Mouse (Mus musculus) heart, embryonic 10.5 days (tissue): ENCODE results near the gene Cgnl1. TPM values are rescaled to one million over a fixed set of nuclear protein-coding genes. Genes with fewer than 3 reads are reported as not detected.

ENCODE experiments used
- DNase-seq: peaks from one replicate; pipeline ENCODE4 v3.0.0-alpha.2; 2017; ENCODE audit warnings: low spot score
- H3K27ac ChIP-seq: fragments of 300-500 bp; sonication (generic); 2 replicates; pipeline ENCODE4 v1.5.1; 2016; ENCODE audit warnings: mild to moderate bottlenecking
- H3K27me3 ChIP-seq: fragments of 300-500 bp; sonication (generic); 2 replicates; pipeline ENCODE4 v1.6.1; 2016; ENCODE audit warnings: mild to moderate bottlenecking; ENCODE audit not compliant: poor library complexity, insufficient read depth, severe bottlenecking
- H3K36me3 ChIP-seq: fragments of 300-500 bp; sonication (generic); 2 replicates; pipeline ENCODE4 v1.6.1; 2016; ENCODE audit warnings: mild to moderate bottlenecking, moderate library complexity
- H3K4me1 ChIP-seq: fragments of 300-500 bp; sonication (generic); 2 replicates; pipeline ENCODE4 v1.6.1; 2016; ENCODE audit warnings: mild to moderate bottlenecking
- H3K4me3 ChIP-seq: fragments of 300-500 bp; sonication (generic); 2 replicates; pipeline ENCODE4 v1.5.1; 2016; ENCODE audit warnings: mild to moderate bottlenecking, moderate library complexity
- H3K9me3 ChIP-seq: fragments of 300-500 bp; sonication (generic); 2 replicates; pipeline ENCODE4 v1.6.1; 2016; ENCODE audit warnings: mild to moderate bottlenecking, moderate library complexity
- WGBS: fragments of 180-500 bp; shearing (Covaris S2); methylation state at CpG from one replicate; pipeline ENCODE4 v1.1.7; 2016; 5-methylcytosine and 5-hydroxymethylcytosine counted together
- polyA plus RNA-seq: library from polyadenylated mRNA; unstranded; fragments of >200 nt; fragmentation: Nextera tagmentation; extraction: Ambion mirVana; gene quantifications from 2 replicates; pipeline ENCODE4 v1.2.1, GENCODE M21; 2016

The Cgnl1 gene
- polyA plus RNA-seq, 1 experiment from 2014 or later = 43.1 TPM

- no peak overlapping the region for H3K27ac ChIP-seq
- H3K9me3 ChIP-seq = no peaks in the 10 kb centered on the region
- WGBS = 15% methylated on average over 1 of the region's 1 CpGs
- H3K27me3 ChIP-seq = no peaks in the 10 kb centered on the region
- H3K36me3 ChIP-seq = peaks cover 19% of the 10 kb centered on the region
- no peak for DNase-seq
- peaks cover 87% of the 10 kb centered on the region for H3K4me1 ChIP-seq
- no peak overlapping the region for H3K4me3 ChIP-seq
Observed at GRCm38 (mm10) chr9:71763273-71763672, 8.1 kb downstream of the Cgnl1 start.

GRCm38 (mm10) chr9:71761663-71762062 is 9.7 kb downstream of the Cgnl1 start:
- DNase-seq = no peak
- Histone ChIP-seq H3K9me3 (no peaks in the 10 kb centered on the region), H3K36me3 (peaks cover 10% of the 10 kb centered on the region), H3K4me1 (peaks cover 87% of the 10 kb centered on the region), H3K27ac (no peak overlapping the region), H3K4me3 (no peak overlapping the region), H3K27me3 (no peaks in the 10 kb centered on the region)
- WGBS = 85% methylated on average over 4 of the region's 4 CpGs

GRCm38 (mm10) chr9:71760518-71761141 is 10.8 kb downstream of the Cgnl1 start:
- H3K4me3 ChIP-seq = peak overlapping the region; percentile 22; the same call in 1 of the 2 replicates
- H3K27me3 ChIP-seq = no peaks in the 10 kb centered on the region
- H3K36me3 ChIP-seq = peaks cover 7% of the 10 kb centered on the region
- H3K27ac ChIP-seq = peak overlapping the region; percentile 77
- 14% methylated on average over 14 of the region's 14 CpGs for WGBS
- no peak for DNase-seq
- peaks cover 87% of the 10 kb centered on the region for H3K4me1 ChIP-seq
- H3K9me3 ChIP-seq = no peaks in the 10 kb centered on the region

- peak overlapping the region; percentile 19; the same call in 1 of the 2 replicates for H3K4me3 ChIP-seq
- H3K9me3 ChIP-seq = no peaks in the 10 kb centered on the region
- no peak for DNase-seq
- H3K27me3 ChIP-seq = no peaks in the 10 kb centered on the region
- peak overlapping the region; percentile 77 for H3K27ac ChIP-seq
- peaks cover 7% of the 10 kb centered on the region for H3K36me3 ChIP-seq
- H3K4me1 ChIP-seq = peaks cover 85% of the 10 kb centered on the region
- 9% methylated on average over 5 of the region's 5 CpGs for WGBS
Observed at GRCm38 (mm10) chr9:71759893-71760292, 11.5 kb downstream of the Cgnl1 start.

GRCm38 (mm10) chr9:71757386-71757785 is 14.0 kb downstream of the Cgnl1 start:
- Histone ChIP-seq H3K4me3 (no peak overlapping the region), H3K4me1 (peaks cover 85% of the 10 kb centered on the region), H3K36me3 (peaks cover 7% of the 10 kb centered on the region), H3K27me3 (no peaks in the 10 kb centered on the region), H3K27ac (peak overlapping the region; percentile 62; the same call in 1 of the 2 replicates), H3K9me3 (no peaks in the 10 kb centered on the region)
- no peak for DNase-seq
- 60% methylated on average over 8 of the region's 8 CpGs for WGBS

GRCm38 (mm10) chr9:71756916-71757315 is 14.5 kb downstream of the Cgnl1 start:
- WGBS = 35% methylated on average over 4 of the region's 4 CpGs
- no peak for DNase-seq
- no peaks in the 10 kb centered on the region for H3K9me3 ChIP-seq
- peak overlapping the region; percentile 62; the same call in 1 of the 2 replicates for H3K27ac ChIP-seq
- no peak overlapping the region for H3K4me3 ChIP-seq
- H3K36me3 ChIP-seq = peaks cover 3% of the 10 kb centered on the region
- no peaks in the 10 kb centered on the region for H3K27me3 ChIP-seq
- peaks cover 82% of the 10 kb centered on the region for H3K4me1 ChIP-seq

- Histone ChIP-seq H3K27me3 (no peaks in the 10 kb centered on the region), H3K4me3 (no peak overlapping the region), H3K27ac (peak overlapping the region; percentile 67; the same call in 1 of the 2 replicates), H3K9me3 (no peaks in the 10 kb centered on the region), H3K36me3 (peaks cover 4% of the 10 kb centered on the region; the same call in 1 of the 2 replicates), H3K4me1 (peaks cover 79% of the 10 kb centered on the region)
- WGBS = 42% methylated on average over 4 of the region's 4 CpGs
- DNase-seq = no peak
Observed at GRCm38 (mm10) chr9:71753981-71754380, 17.4 kb downstream of the Cgnl1 start.

GRCm38 (mm10) chr9:71753529-71753928 is 17.9 kb downstream of the Cgnl1 start:
- Histone ChIP-seq H3K36me3 (peaks cover 4% of the 10 kb centered on the region; the same call in 1 of the 2 replicates), H3K9me3 (no peaks in the 10 kb centered on the region), H3K27me3 (no peaks in the 10 kb centered on the region), H3K4me1 (peaks cover 75% of the 10 kb centered on the region), H3K4me3 (no peak overlapping the region), H3K27ac (peak overlapping the region; percentile 65)
- DNase-seq = no peak
- WGBS = 63% methylated on average over 4 of the region's 4 CpGs

- peaks cover 6% of the 10 kb centered on the region; the same call in 1 of the 2 replicates for H3K36me3 ChIP-seq
- DNase-seq = no peak
- H3K4me1 ChIP-seq = peaks cover 75% of the 10 kb centered on the region
- no peaks in the 10 kb centered on the region for H3K27me3 ChIP-seq
- H3K4me3 ChIP-seq = no peak overlapping the region
- WGBS = 39% methylated on average over 2 of the region's 2 CpGs
- H3K27ac ChIP-seq = peak overlapping the region; percentile 65
- no peaks in the 10 kb centered on the region for H3K9me3 ChIP-seq
Observed at GRCm38 (mm10) chr9:71753117-71753516, 18.3 kb downstream of the Cgnl1 start.

GRCm38 (mm10) chr9:71750015-71750672 is 21.3 kb downstream of the Cgnl1 start:
- Histone ChIP-seq H3K4me1 (peaks cover 76% of the 10 kb centered on the region), H3K27me3 (no peaks in the 10 kb centered on the region), H3K9me3 (peaks cover 6% of the 10 kb centered on the region), H3K4me3 (peak overlapping the region; percentile 29; the same call in 1 of the 2 replicates), H3K36me3 (peaks cover 16% of the 10 kb centered on the region), H3K27ac (0 out of 2 replicates have a peak overlapping the region, but pooled peaks have one; percentile 1)
- no peak for DNase-seq
- 10% methylated on average over 4 of the region's 4 CpGs for WGBS

- Histone ChIP-seq H3K4me1 (peaks cover 66% of the 10 kb centered on the region), H3K27ac (peak overlapping the region; percentile 69), H3K9me3 (peaks cover 6% of the 10 kb centered on the region), H3K36me3 (peaks cover 21% of the 10 kb centered on the region), H3K4me3 (no peak overlapping the region), H3K27me3 (no peaks in the 10 kb centered on the region)
- no peak for DNase-seq
- 11% methylated on average over 4 of the region's 4 CpGs for WGBS
Observed at GRCm38 (mm10) chr9:71746405-71746804, 25.0 kb downstream of the Cgnl1 start.

- peaks cover 14% of the 10 kb centered on the region; the same call in 1 of the 2 replicates for H3K36me3 ChIP-seq
- no peak for DNase-seq
- peaks cover 57% of the 10 kb centered on the region for H3K4me1 ChIP-seq
- 57% methylated on average over 12 of the region's 12 CpGs for WGBS
- H3K9me3 ChIP-seq = no peaks in the 10 kb centered on the region
- H3K4me3 ChIP-seq = no peak overlapping the region
- H3K27me3 ChIP-seq = no peaks in the 10 kb centered on the region
- peak overlapping the region; percentile 22; the same call in 1 of the 2 replicates for H3K27ac ChIP-seq
Observed at GRCm38 (mm10) chr9:71738081-71738930, 33.1 kb downstream of the Cgnl1 start.
